Comparison of ENCODE assay signal across 12 mouse cellular contexts in the genomic region with DNA sequence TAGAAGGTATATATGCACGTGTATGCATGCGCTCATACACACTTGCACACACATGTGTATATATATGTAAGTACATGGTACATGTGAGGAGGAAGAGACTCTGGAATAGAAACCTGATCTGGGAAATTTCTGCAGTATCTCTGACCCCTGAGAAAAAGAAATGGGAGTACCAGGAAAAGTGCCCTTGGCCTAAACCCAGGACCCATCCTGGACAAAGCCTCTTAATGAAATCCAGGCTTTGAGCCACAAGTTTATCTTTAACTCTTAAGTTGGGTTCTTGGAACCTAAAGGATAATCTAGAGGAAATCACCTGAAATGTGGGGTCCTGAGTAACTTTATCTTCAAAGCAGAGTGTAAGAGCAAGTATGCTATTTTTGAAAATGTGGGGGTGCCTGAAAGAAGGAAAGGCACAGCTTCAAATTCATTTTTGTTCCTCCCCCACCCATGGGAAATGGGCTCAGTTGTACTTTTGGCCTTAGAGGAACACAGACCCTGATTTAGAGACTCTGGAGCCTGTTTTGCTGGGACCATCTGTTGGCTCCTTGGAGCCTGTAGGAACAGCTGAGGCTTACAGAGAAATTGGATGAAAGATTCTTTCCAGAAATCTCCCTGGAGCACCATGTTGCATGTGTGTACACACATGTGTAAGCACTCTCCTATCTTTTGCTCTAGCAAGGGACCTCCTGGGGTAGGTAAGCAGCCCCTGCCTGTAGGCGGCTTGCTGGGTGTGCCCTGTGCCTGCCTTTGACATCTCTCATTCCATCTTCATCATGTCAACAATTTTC. TPM values are rescaled to one million over a fixed set of nuclear protein-coding genes. Genes with fewer than 3 reads are reported as not detected.
DNase-seq lines count a peak whose midpoint lies in the region; ATAC-seq lines count a peak whose summit lies in the region.
"Had no signal": no experiment of that assay in that cellular context is flagged by ENCODE, and none has a peak within 500 bp of the region (broad histone marks: within the 10 kb centered on the region; RNA-seq: fewer than 3 reads in every experiment).

No protein-coding gene starts in this region.

- 87% methylated on average over 3 of the region's 3 CpGs for WGBS in kidney, embryonic 16.5 days
- 63% methylated on average over 3 of the region's 3 CpGs for WGBS in liver, embryonic 15.5 days (ENCODE audit: insufficient replicate concordance)

- DNase-seq in kidney, adult 11 months: peak; percentile 46
- peak; percentile 9 for DNase-seq in c-Kit-positive CD71-positive TER-119-positive erythroid progenitor cells, embryonic 14.5 days (ENCODE audit: low spot score)
- no peak for DNase-seq in urinary bladder, adult 2 months (ENCODE audit: low spot score)
- no peak for DNase-seq in lung, postnatal 14 days
- DNase-seq: cerebellum, adult 9-11 months had no signal

- no peak overlapping the region for H3K9ac ChIP-seq in kidney, embryonic 16.5 days (replicated peaks; ENCODE audit: low read length)
- H3K9ac ChIP-seq in liver, embryonic 15.5 days: no peak overlapping the region
- H3K9ac ChIP-seq: heart, embryonic 15.5 days; neural tube, embryonic 15.5 days had no signal

- no peak overlapping the region for H3K4me3 ChIP-seq in kidney, embryonic 16.5 days (ENCODE audit: low read length)
- H3K4me3 ChIP-seq in liver, embryonic 15.5 days (replicated peaks): no peak overlapping the region
- H3K4me3 ChIP-seq: heart, embryonic 15.5 days; midbrain, embryonic 10.5 days; neural tube, embryonic 15.5 days had no signal

- H3K27ac ChIP-seq in kidney, embryonic 16.5 days (ENCODE audit: low read length): no peak overlapping the region
- peak overlapping the region; percentile 34 for H3K27ac ChIP-seq in liver, embryonic 15.5 days (replicated peaks)
- H3K27ac ChIP-seq: heart, embryonic 15.5 days; midbrain, embryonic 10.5 days; neural tube, embryonic 15.5 days had no signal

- no peaks in the 10 kb centered on the region for H3K36me3 ChIP-seq in kidney, embryonic 16.5 days (ENCODE audit: insufficient read depth, low read length)
- no peaks in the 10 kb centered on the region for H3K36me3 ChIP-seq in liver, embryonic 15.5 days (replicated peaks)
- H3K36me3 ChIP-seq: heart, embryonic 15.5 days; midbrain, embryonic 10.5 days; neural tube, embryonic 15.5 days had no signal

- ATAC-seq in kidney, embryonic 16.5 days (ENCODE audit: low FRiP score, low TSS enrichment): no peak
- peak; percentile 37; the same call in 1 of the 2 replicates for ATAC-seq in erythroblast, adult 5-6 weeks (replicated peaks; ENCODE audit: low FRiP score, poor library complexity, severe bottlenecking)
- ATAC-seq in liver, embryonic 15.5 days (ENCODE audit: insufficient read depth): no peak; the same call in 1 of the 2 replicates
- ATAC-seq in granulocyte monocyte progenitor cell, adult 5-6 weeks (replicated peaks; ENCODE audit: poor library complexity, severe bottlenecking): no peak

- H3K4me2 ChIP-seq in kidney, embryonic 16.5 days (replicated peaks; ENCODE audit: low read depth, low read length): no peak overlapping the region
- H3K4me2 ChIP-seq in liver, embryonic 15.5 days: peak overlapping the region; percentile 44
- H3K4me2 ChIP-seq: heart, embryonic 15.5 days; neural tube, embryonic 15.5 days had no signal

- H3K4me1 ChIP-seq in kidney, embryonic 16.5 days (ENCODE audit: insufficient read depth, low read length): peaks cover 24% of the 10 kb centered on the region
- H3K4me1 ChIP-seq in liver, embryonic 15.5 days (replicated peaks): peaks cover 75% of the 10 kb centered on the region

- H3K27me3 ChIP-seq in kidney, embryonic 16.5 days (ENCODE audit: insufficient read depth, low read length): no peaks in the 10 kb centered on the region
- H3K27me3 ChIP-seq in liver, embryonic 15.5 days: no peaks in the 10 kb centered on the region
- H3K27me3 ChIP-seq: heart, embryonic 15.5 days; neural tube, embryonic 15.5 days had no signal

- no peaks in the 10 kb centered on the region for H3K9me3 ChIP-seq in kidney, embryonic 16.5 days (ENCODE audit: low read length)
- no peaks in the 10 kb centered on the region for H3K9me3 ChIP-seq in liver, embryonic 15.5 days (replicated peaks)
- H3K9me3 ChIP-seq: heart, embryonic 15.5 days; midbrain, embryonic 10.5 days; neural tube, embryonic 15.5 days had no signal

RNA-seq across cellular contexts. Expression of gene Plxna2, which starts 57.3 kb away (rescaled TPM):
- polyA plus RNA-seq in kidney, embryonic 16.5 days (2015; fragmentation: Nextera tagmentation; extraction: Ambion mirVana): 6.0 and 6.7 TPM in 2 replicates
- total RNA-seq in erythroblast, adult 5-6 weeks (2015; ENCODE audit: low replicate concordance): 1.3 TPM in 1 of 2 replicates, not detected in the other
- total RNA-seq in erythroblast, adult 5-6 weeks (2017; ENCODE audit: low replicate concordance): 0.09 TPM in 1 of 2 replicates, not detected in the other
- 1.6 and 2.1 TPM in 2 replicates for polyA plus RNA-seq in liver, embryonic 15.5 days (2015; fragmentation: Nextera tagmentation; extraction: Ambion mirVana)
- 9.7 and 10.5 TPM in 2 replicates for polyA plus RNA-seq in urinary bladder, adult 2 months (2012; rRNA removed)
- total RNA-seq in granulocyte monocyte progenitor cell, adult 5-6 weeks (2014; fragmentation: Nextera tagmentation): 0.49 TPM in 1 of 2 replicates, not detected in the other
- total RNA-seq in granulocyte monocyte progenitor cell, adult 5-6 weeks (2017): 0.13 and 0.31 TPM in 2 replicates

Comparison
In these comparisons a context has a peak if more than half of its experiments do, and no peak if none do; other contexts are left out.
1. DNase-seq: peak in kidney, adult 11 months (single experiment) and c-Kit-positive CD71-positive TER-119-positive erythroid progenitor cells, embryonic 14.5 days (single experiment); none in urinary bladder, adult 2 months (single experiment) and lung, postnatal 14 days (single experiment).